Comparison of ENCODE assay signal across 22 mouse cellular contexts in the genomic region with DNA sequence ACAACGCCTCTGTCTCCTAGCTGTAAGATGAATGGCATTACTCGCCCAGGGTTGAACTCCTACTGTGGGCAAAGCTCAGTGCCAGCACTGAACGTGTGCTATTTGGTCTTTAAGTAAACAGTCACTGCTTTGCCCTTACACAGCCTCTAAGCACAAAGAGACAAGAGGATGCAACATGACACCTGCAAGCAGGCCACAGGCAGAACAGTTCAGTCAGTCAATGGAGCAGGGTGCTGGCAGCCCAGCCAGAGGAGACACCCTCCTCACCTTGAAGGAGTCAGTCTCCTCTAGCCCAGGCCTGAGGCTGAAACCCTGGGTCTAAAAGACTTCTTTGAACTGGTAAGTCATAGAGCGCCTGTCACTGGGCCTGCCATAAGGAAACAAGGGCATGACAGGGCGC.
"Had no signal": no experiment of that assay in that cellular context is flagged by ENCODE, and none has a peak within 500 bp of the region (broad histone marks: within the 10 kb centered on the region; RNA-seq: fewer than 3 reads in every experiment).

No protein-coding gene starts in this region.

- H3K27me3 ChIP-seq: limb, embryonic 13.5 days; liver, embryonic 12.5 days; liver, embryonic 15.5 days; lung, embryonic 15.5 days; megakaryocyte, embryonic 14.5 days; neural tube, embryonic 12.5 days; stomach, embryonic 15.5 days had no signal

- H3K9ac ChIP-seq: limb, embryonic 13.5 days; liver, embryonic 12.5 days; liver, embryonic 15.5 days; lung, embryonic 15.5 days; neural tube, embryonic 12.5 days; stomach, embryonic 15.5 days had no signal

- H3K4me2 ChIP-seq: limb, embryonic 13.5 days; liver, embryonic 12.5 days; liver, embryonic 15.5 days; lung, embryonic 15.5 days; midbrain, embryonic 11.5 days; neural tube, embryonic 12.5 days; stomach, embryonic 15.5 days had no signal

- H3K27ac ChIP-seq: limb, embryonic 10.5 days; limb, embryonic 13.5 days; liver, embryonic 12.5 days; liver, embryonic 15.5 days; lung, embryonic 15.5 days; neural tube, embryonic 12.5 days; stomach, embryonic 15.5 days had no signal

- H3K9me3 ChIP-seq: limb, embryonic 10.5 days; liver, embryonic 15.5 days; lung, embryonic 15.5 days; megakaryocyte, embryonic 14.5 days; neural tube, embryonic 12.5 days; stomach, embryonic 15.5 days had no signal

- H3K4me1 ChIP-seq: limb, embryonic 10.5 days; limb, embryonic 13.5 days; liver, embryonic 12.5 days; lung, embryonic 15.5 days; neural tube, embryonic 12.5 days; stomach, embryonic 15.5 days had no signal

- H3K4me3 ChIP-seq: limb, embryonic 10.5 days; limb, embryonic 13.5 days; liver, embryonic 12.5 days; liver, embryonic 15.5 days; lung, embryonic 15.5 days; megakaryocyte, embryonic 14.5 days; neural tube, embryonic 12.5 days; stomach, embryonic 15.5 days had no signal

- DNase-seq: kidney, postnatal 14 days; kidney, postnatal 4 days; liver; lung, adult 18-20 months; lung, postnatal 10 days; lung, postnatal 36 days; midbrain, embryonic 14.5 days; retina, postnatal 1 day; right cerebral cortex, postnatal 25 days; spleen, adult 18-20 months; thymus, adult 18-20 months; thymus, postnatal 36 days had no signal

- ATAC-seq: intestine, postnatal 0 days; liver, embryonic 12.5 days had no signal
